Mouse (Mus musculus) hindbrain, embryonic 16.5 days (tissue): ENCODE results near the gene Nek9. TPM values are rescaled to one million over a fixed set of nuclear protein-coding genes. Genes with fewer than 3 reads are reported as not detected.

ENCODE experiments used
- ATAC-seq: fragments of 200-750 bp; cut with Nextera tagmentation; 2 replicates; pipeline ENCODE4 v1.8.0; 2017; ENCODE audit warnings: moderate TSS enrichment, moderate library complexity
- H3K27ac ChIP-seq: fragments of 300-500 bp; sonication (generic); 2 replicates; pipeline ENCODE4 v1.5.1; 2014; ENCODE audit warnings: low read depth, mild to moderate bottlenecking, control low read depth, low read length, moderate library complexity
- H3K27me3 ChIP-seq: fragments of 300-500 bp; sonication (generic); replicated peaks from 2 replicates; pipeline ENCODE4 v1.6.1; 2014; ENCODE audit warnings: low read length; ENCODE audit not compliant: control insufficient read depth, insufficient read depth
- H3K36me3 ChIP-seq: fragments of 300-500 bp; sonication (generic); 2 replicates; pipeline ENCODE4 v1.6.1; 2014; ENCODE audit warnings: mild to moderate bottlenecking, low read length, moderate library complexity, mixed read lengths; ENCODE audit not compliant: control insufficient read depth, insufficient read depth
- H3K4me1 ChIP-seq: fragments of 300-500 bp; sonication (generic); 2 replicates; pipeline ENCODE4 v1.6.1; 2014; ENCODE audit warnings: low read depth, low read length; ENCODE audit not compliant: control insufficient read depth, insufficient read depth
- H3K4me2 ChIP-seq: fragments of 300-500 bp; sonication (generic); 2 replicates; pipeline ENCODE4 v1.6.1; 2014; ENCODE audit warnings: mild to moderate bottlenecking, low read length, control low read depth, moderate library complexity
- H3K4me3 ChIP-seq: fragments of 300-500 bp; sonication (generic); 2 replicates; pipeline ENCODE4 v1.5.1; 2014; ENCODE audit warnings: mild to moderate bottlenecking, low read length, control low read depth, moderate library complexity
- H3K9ac ChIP-seq: fragments of 300-500 bp; sonication (generic); 2 replicates; pipeline ENCODE4 v1.6.1; 2014; ENCODE audit warnings: low read depth, mild to moderate bottlenecking, control low read depth, low read length, moderate library complexity
- H3K9me3 ChIP-seq: fragments of 300-500 bp; sonication (generic); 2 replicates; pipeline ENCODE4 v1.6.1; 2014; ENCODE audit warnings: mild to moderate bottlenecking, low read length, moderate library complexity; ENCODE audit not compliant: control insufficient read depth
- WGBS: fragments of 180-500 bp; shearing (Covaris S2); extraction: QIAGEN DNeasy Blood & Tissue Kit; methylation state at CpG from one replicate; pipeline ENCODE4 v1.1.7; 2014; 5-methylcytosine and 5-hydroxymethylcytosine counted together
- polyA plus RNA-seq: library from polyadenylated mRNA; unstranded; fragments of >200 nt; fragmentation: Nextera tagmentation; extraction: Ambion mirVana; gene quantifications from 2 replicates; pipeline ENCODE4 v1.2.1, GENCODE M21; 2015

The Nek9 gene
- polyA plus RNA-seq, 1 experiment from 2014 or later: 9.9 TPM

DNA sequence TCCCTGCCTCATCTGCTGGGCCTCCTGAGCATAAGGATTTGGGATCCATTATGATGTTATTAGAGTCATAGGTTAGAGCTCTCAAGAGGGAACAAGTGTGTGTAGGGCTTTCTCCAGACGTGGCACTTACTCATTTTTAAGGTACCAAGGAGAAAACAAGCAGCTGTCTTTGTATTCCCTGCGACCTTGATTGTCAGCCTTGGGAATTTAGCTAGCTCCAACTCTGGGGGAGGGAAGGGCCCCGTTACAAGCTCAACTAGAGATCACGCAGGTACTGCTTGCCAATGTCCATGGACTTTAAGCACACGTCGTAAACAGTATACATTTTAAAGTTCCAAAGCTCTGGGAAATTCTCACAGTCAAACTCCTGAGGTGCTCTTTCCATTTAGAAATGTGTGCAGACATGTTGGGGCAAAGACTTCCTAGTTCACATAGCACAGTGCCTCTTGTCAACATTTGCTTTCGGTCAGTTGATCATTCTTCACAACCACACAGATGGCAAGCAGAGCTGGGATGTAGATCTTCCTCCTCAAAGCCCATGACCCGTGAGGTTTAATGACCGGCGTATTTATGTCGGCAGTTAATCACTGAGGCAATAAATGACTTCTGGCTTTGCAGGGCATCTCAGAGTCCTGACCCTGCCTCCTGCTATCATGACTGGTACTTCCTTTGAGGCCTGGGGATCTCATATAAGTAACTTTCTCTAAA is 40.9 kb downstream of the Nek9 start:
- Histone ChIP-seq H3K9me3 (peaks cover 5% of the 10 kb centered on the region; the same call in 1 of the 2 replicates), H3K4me2 (no peak overlapping the region), H3K9ac (no peak overlapping the region), H3K36me3 (peaks cover 24% of the 10 kb centered on the region), H3K27me3 (no peaks in the 10 kb centered on the region), H3K4me3 (no peak overlapping the region), H3K4me1 (no peaks in the 10 kb centered on the region), H3K27ac (no peak overlapping the region)
- ATAC-seq: no peak
- 80% methylated on average over 11 of the region's 11 CpGs for WGBS

DNA sequence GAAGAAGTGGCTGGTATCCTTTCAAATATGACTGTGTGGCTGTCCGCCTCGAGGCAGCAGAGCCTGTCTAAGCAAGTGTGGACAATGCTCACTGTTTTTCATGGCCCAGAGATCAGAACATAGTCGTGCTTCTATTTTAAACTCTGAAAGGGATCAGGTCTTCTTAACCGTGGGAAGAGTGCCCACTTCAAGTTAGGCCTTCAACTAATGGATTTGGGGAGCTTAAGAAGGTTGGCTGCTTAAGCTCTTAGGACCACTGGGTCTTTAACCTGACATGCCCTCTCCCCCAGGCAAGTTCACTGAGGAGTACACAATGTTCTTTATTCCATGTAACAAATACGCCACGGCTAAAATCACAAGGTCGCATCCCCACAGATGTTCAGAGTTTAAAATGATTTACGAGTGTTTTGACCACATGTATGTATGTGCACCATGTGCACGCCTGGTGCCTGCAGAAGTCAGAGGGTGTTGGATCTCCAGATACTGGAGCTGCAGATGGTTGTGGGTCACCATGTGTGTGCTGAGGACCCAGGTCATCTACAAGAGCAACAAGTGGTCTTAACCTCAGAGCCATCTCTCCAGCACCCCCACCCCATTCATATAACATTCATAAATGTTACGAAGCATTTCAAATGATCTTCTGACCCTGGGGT is 41.7 kb downstream of the Nek9 start:
- no peak for ATAC-seq
- 82% methylated on average over 10 of the region's 10 CpGs for WGBS
- Histone ChIP-seq H3K27me3 (no peaks in the 10 kb centered on the region), H3K9me3 (peaks cover 5% of the 10 kb centered on the region; the same call in 1 of the 2 replicates), H3K4me1 (no peaks in the 10 kb centered on the region), H3K9ac (no peak overlapping the region), H3K4me3 (no peak overlapping the region), H3K4me2 (no peak overlapping the region), H3K27ac (no peak overlapping the region), H3K36me3 (peaks cover 20% of the 10 kb centered on the region)

DNA sequence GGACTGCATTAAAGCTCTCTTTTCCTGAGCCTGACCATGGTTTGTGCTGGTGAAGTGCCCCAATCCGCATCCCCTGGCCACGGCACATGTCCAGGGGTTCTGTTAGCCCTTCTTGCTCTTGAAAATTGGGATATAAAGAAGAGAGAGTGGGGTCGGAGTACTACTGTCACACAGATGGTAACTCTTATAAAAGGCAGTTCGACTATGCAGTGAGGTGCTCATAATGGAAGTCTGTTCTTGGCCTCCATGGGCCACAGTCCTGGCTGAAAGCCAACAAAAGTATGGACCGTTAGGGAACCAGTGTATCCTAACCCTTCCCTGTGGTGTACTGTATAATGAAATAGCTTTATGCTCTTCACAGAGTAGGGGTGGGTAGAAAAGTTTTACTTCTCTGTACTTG is 42.2 kb downstream of the Nek9 start:
- Histone ChIP-seq H3K9ac (no peak overlapping the region), H3K4me1 (no peaks in the 10 kb centered on the region), H3K9me3 (peaks cover 5% of the 10 kb centered on the region; the same call in 1 of the 2 replicates), H3K36me3 (peaks cover 17% of the 10 kb centered on the region), H3K4me2 (no peak overlapping the region), H3K27me3 (no peaks in the 10 kb centered on the region), H3K27ac (no peak overlapping the region), H3K4me3 (no peak overlapping the region)
- WGBS: 75% methylated on average over 5 of the region's 5 CpGs
- no peak for ATAC-seq

DNA sequence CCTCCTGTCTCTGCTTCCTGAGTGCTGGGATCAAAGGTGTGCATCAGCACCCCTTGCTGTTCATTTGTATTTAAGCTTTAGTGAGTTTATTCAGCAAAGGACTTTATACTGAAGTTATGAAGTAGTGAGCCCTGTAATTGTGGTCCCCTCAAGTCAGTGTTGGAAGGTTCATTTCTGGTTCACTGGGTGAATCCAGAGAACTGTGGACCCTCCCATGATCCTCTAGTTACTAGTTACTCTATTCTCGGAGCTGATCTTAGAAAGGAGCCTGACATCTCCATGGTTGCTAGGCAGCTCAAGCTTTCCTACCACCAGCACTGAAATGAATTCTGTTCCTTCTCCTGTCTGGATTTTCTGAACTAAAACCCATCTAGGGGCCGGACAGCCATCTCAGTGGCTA is 43.7 kb downstream of the Nek9 start:
- H3K4me3 ChIP-seq: no peak overlapping the region
- no peak overlapping the region for H3K9ac ChIP-seq
- no peak for ATAC-seq
- H3K9me3 ChIP-seq: peaks cover 5% of the 10 kb centered on the region; the same call in 1 of the 2 replicates
- H3K27me3 ChIP-seq: no peaks in the 10 kb centered on the region
- WGBS: 92% methylated on average over 2 of the region's 2 CpGs
- H3K4me1 ChIP-seq: no peaks in the 10 kb centered on the region
- H3K36me3 ChIP-seq: peaks cover 4% of the 10 kb centered on the region
- H3K27ac ChIP-seq: no peak overlapping the region
- no peak overlapping the region for H3K4me2 ChIP-seq

DNA sequence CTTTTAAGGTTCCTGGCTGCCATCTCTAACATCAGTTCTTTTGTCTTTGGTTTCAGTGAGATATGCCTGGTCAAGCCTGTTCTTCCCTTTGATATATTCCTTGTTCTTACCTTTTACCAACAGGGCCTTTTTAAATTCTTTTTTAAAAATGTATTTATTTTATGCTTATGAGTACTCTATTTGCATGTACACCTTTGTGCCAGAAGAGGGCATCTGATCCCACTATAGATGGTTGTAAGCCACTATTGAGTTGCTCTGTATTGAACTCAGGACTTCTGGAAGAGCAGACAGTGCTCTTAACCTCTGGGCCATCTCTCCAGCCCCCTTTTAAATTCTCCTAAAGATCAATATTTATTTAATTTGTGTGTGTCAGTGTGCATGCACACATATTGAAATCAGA is 46.3 kb downstream of the Nek9 start:
- no peak for ATAC-seq
- no peak overlapping the region for H3K4me3 ChIP-seq
- H3K4me2 ChIP-seq: no peak overlapping the region
- peaks cover 10% of the 10 kb centered on the region for H3K4me1 ChIP-seq
- H3K9me3 ChIP-seq: peaks cover 5% of the 10 kb centered on the region; the same call in 1 of the 2 replicates
- H3K27me3 ChIP-seq: no peaks in the 10 kb centered on the region
- no peak overlapping the region for H3K9ac ChIP-seq
- H3K36me3 ChIP-seq: no peaks in the 10 kb centered on the region
- no peak overlapping the region for H3K27ac ChIP-seq

DNA sequence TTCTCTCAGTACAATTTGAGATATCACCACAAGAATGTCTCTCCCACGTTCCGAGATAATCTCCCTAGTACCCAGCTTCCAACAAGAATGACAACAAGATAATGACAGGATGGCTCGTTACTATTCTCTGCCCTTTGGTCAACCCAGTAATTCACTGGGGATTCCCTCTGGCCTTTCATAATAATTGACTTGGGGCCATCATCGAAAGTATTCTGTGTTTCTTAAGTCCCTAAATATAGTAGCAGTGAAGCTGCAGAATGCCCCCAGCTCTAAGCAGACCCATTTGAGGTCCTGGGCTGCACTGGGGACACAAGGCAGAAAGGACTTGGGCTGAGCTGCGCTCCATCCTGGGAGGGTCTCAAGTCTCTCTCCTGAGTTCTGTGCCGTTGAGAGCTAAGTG is 46.9 kb downstream of the Nek9 start:
- no peaks in the 10 kb centered on the region for H3K27me3 ChIP-seq
- no peak overlapping the region for H3K4me2 ChIP-seq
- no peak overlapping the region for H3K27ac ChIP-seq
- H3K9ac ChIP-seq: no peak overlapping the region
- H3K4me1 ChIP-seq: peaks cover 11% of the 10 kb centered on the region
- no peak overlapping the region for H3K4me3 ChIP-seq
- ATAC-seq: no peak
- H3K36me3 ChIP-seq: no peaks in the 10 kb centered on the region
- 77% methylated on average over 6 of the region's 6 CpGs for WGBS
- peaks cover 5% of the 10 kb centered on the region; the same call in 1 of the 2 replicates for H3K9me3 ChIP-seq

DNA sequence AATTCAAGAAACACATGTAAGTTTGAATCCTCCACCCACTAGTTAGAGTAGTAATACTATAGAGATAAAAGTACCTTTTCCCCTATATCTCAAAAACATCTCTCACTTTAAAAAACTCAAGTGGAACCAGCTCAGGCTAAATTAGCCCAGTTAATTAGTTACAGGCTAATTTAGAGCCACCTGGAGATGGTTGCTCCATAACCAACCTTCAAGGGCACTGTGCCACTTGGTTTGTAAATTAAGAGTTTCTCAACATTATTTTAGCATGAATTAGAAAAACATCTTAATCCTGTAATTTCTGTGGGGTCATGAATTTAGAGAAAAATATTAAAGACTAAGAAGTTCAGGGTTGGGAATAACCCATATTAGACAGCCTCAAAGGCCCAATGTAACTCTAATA is 47.6 kb downstream of the Nek9 start:
- no peak for ATAC-seq
- Histone ChIP-seq H3K27ac (no peak overlapping the region), H3K27me3 (no peaks in the 10 kb centered on the region), H3K4me2 (no peak overlapping the region), H3K9me3 (peaks cover 5% of the 10 kb centered on the region; the same call in 1 of the 2 replicates), H3K4me1 (peaks cover 11% of the 10 kb centered on the region), H3K9ac (no peak overlapping the region), H3K4me3 (no peak overlapping the region), H3K36me3 (no peaks in the 10 kb centered on the region)

DNA sequence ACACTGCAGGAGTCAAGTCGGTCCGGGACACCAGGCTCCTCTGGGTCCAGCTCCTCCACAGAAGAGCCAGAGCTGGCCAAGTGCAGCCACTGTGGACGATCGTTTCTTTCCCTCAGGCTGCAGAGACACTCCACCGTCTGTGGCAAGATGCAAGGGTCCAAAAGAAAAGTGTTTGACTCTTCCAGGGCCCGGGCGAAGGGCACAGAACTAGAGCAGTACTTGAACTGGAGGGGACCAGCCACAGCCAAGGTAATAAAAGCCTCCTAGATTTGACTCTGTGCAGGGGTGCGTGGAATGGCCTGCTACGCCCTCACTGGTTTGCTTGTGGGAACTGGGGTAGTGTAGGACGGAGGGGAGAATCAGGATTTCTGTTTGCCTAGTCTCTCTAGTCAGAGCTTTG is 48.5 kb downstream of the Nek9 start:
- Histone ChIP-seq H3K36me3 (no peaks in the 10 kb centered on the region), H3K9me3 (peaks cover 5% of the 10 kb centered on the region; the same call in 1 of the 2 replicates), H3K27me3 (no peaks in the 10 kb centered on the region), H3K27ac (no peak overlapping the region), H3K9ac (no peak overlapping the region), H3K4me3 (no peak overlapping the region), H3K4me1 (peaks cover 11% of the 10 kb centered on the region), H3K4me2 (no peak overlapping the region)
- no peak for ATAC-seq
- WGBS: 82% methylated on average over 10 of the region's 10 CpGs

DNA sequence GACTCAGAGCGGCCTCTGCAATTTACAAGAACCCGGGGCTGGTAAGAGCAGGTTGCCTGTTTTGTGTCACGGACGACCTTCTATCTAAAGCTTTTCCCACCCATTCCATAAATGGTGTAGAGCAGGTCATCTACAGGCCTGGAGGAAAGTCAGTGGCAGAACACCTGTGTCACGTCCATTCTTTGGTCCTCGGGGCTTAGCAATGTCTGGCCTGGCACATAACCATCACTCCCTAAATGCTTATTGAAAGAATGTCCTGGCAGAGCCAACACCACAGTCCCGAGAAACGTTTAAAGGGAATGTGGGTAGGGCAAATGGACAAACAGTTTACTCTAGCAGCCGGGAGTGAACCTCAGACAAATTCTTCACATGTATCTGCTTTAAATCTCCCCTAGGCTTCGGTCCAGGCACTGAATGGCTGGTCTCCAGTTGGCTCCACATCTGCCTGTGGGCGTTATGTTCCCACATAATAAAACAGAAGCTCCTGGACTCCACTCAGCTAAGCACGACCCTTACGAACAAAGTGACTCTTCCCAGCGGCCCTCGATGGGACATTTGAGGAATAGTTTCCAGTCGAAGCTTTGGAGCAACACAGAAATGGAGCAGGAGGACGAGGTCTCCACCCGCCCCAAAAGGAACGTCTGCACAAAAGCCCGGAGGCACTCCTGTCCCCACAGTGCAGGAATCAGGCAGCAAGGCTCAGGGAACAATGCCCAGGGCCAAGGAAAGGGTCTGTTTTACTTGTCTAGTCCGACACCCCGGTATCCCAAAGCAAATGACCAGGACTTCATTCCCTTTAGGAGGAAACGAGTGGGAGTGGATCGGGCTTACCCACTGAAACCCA is 49.8 kb downstream of the Nek9 start:
- 57% methylated on average over 24 of the region's 24 CpGs for WGBS
- Histone ChIP-seq H3K4me2 (peak overlapping the region; percentile 85), H3K9ac (peak overlapping the region; percentile 58), H3K4me3 (peak overlapping the region; percentile 53), H3K27ac (no peak overlapping the region; the same call in 1 of the 2 replicates), H3K36me3 (no peaks in the 10 kb centered on the region), H3K9me3 (peaks cover 2% of the 10 kb centered on the region; the same call in 1 of the 2 replicates), H3K4me1 (peaks cover 11% of the 10 kb centered on the region), H3K27me3 (no peaks in the 10 kb centered on the region)
- ATAC-seq: no peak
